Mouse (Mus musculus) testis, postnatal 14 days (tissue): ENCODE data around the gene Rtp4.

Source experiments
- DNase-seq: peaks from one replicate; pipeline ENCODE4 v3.0.0; 2021; ENCODE audit warnings: low spot score

Gene Rtp4

DNA sequence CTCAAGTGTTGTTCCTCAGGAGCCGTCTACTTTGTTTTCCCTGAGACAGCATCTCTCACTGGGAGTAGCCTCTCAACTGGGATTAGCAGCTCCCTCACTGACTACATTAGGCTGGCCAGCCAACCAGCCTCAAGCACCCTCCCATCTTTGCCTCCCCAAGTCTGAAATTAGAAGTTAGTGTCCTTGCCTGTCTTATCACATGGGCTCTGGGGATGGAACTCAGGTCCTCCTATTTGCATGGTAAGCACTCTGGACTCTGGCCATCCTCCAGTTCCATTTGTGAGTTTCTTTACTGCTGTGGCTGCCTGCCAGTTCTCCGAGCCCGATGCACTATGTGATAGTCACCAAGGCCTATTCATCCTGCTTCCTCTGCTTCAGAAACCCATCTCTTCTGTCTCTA lies 4.3 kb upstream of the Rtp4 start:
- peak; percentile 76 for DNase-seq

DNA sequence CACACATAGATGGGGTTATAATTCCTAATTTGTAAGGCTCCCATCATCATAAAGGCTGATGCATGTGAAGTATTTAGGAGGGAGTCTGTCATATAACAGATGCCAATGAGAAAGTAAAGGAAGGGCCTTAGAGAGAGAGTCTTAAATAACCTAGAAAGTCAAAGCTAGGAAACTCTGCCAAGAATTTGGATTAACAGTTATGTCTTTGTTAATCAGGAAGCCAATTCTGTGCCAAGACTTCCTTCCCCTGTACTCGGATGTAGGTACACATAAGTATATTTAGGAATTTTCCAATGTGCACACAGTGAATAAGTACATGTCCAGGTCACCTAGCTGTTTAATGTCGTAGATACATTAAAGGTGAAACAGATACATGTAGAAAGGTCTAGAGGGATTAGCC lies 3.5 kb upstream of the Rtp4 start:
- DNase-seq, result no peak

GRCm38 (mm10) chr16:23517230-23517629 lies 2.9 kb upstream of the Rtp4 start:
- DNase-seq, result no peak

DNA sequence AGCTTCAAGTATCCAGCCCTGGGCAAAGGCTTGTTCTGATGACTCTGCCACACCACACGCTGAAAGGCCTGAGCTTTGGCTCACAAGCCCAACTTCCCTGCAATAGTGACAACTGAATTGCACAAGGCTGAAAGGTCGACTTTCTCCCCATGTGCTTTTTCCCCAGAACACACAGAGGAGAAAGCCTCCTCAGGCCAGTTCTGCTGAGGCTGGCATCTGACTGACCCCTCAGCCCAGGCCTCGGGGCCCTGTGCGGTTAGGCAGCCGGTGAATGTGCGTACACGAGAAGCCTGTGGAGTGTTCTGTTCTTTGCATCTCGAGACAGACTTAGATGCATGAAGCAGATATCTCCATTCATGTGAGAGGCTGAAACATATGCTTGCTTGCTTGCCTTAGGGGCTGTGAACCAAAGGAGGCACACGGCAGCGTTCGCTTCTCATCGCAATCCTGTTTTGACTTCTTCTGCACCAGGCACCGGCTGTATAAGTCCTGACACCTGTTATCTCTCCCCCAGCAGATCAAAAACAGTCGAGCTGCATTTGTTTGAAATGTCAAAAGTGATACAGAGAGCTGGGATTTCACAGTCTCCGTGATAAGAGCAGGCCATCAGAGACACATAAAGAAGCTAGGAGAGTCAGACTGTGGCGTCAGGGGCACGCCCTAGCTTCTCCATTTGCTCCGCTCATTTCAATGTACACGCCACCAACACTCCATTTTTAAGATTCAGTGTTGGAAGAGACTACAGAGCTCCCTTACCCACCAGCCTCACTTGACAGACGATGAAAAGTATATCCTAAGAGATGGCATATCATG lies 2.1 kb upstream of the Rtp4 start:
- DNase-seq, result no peak

DNA sequence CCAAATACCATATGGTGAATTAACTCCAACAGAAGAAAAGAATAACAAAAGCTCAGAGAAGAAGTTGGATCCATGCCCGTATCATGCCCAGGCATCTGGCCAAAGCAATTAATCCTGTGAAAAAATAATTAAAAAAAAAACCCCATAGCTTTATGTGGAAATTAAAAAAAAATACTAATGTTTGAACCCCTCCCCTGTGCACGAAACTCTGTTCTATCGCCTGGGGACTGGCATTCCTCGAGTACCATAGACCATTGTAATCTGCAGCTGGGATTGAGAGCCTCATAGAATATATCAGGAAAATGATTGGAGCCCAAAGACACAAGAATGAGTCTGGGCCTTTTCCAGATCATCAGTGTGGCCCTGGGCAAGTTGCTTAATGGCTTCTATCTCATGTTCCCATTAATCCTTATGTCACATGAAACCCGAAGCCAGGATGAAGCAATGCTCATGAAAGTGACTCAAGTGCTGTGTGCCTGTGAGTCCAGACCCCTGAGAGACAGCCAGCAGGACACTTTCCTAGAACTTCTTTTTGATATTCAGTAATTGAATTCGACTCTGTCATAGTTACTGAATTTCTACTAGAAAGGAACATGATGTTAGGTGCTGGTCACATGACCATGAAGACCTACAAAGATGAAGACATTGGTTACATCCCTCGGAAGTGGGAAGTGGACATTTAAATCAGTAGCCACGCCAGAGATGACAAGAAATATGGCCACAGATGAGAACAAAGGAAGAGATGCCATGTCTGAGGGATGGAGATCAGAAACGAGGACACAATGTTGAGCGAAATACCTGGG lies 1.3 kb upstream of the Rtp4 start:
- DNase-seq, result no peak

DNA sequence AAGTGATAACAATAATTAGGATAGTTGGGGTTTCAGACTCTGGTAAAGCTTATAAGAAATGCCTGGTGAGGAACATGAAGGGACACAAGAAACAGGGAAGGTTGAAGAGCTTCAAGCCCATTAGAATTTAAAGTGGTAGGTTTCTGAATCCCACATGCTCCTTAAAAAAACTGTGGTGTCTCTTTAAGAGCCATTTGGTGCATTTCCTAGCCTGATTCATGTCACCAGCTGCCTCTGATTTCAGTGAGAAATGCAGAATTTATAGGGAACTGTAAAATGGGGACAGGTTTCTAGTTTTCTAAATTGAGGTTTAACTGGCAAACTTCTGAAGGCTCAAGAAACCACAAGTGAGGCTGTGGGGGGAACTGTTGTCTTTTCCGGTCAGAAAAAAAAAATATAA lies 320 bp upstream of the Rtp4 start:
- DNase-seq, result no peak

DNA sequence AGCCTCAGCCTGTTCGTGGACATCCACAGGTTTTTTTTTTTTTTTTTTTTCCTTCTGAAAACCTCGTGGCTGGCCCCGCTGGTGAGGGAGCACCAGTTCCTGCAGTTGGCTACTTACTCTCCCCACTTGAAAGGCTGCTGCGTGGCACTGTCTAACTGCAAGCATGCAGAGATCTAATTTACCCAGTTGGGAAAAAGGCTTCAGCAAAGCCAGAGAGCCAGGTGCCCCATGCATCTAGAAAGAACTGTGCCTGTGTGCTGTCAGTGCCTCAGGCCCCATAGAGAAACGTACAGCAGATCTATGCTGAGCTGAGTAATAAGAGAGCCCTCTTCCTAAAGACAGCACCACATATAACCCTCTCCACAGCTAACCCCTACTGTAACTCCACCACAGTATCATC lies 1.0 kb downstream of the Rtp4 start:
- DNase-seq, result no peak

DNA sequence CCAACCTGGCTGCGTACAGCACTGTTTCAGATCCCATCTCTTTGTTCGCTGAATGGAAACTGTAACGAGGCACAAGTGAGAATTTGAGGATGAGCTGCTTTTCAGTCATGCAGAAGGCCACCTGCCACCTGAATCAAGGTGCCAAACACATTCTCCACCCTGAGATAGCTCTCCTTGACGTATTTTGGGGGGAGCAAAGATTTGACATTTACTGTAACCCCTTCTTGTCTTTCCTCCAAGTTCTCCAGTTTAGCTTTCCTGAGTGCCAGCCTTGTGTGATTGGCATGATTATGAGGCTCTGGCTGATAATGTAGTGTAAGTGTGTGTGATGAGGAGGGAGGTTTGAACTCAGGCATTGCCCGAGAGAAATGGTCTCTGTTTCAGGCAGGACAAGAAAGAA lies 2.0 kb downstream of the Rtp4 start:
- no peak for DNase-seq

DNA sequence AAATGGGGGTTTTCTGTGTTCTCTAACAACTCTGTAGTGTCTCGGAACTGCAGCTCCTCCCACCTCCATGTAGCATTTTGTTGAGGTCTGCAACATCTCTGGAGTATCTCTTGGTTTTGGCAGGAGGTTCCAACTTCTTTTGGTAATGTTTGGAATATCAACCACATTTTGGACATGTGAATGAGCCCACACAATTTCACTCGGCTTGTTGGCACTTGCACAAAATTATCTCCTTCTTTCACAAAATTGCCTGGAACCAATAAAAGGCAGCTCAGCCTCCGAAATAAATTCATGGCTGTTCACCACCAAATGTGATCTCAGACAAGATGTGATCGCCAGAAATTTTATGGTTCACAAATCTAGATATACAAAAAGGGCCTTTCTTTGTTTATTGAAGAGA lies 9.1 kb downstream of the Rtp4 start:
- DNase-seq, result no peak

GRCm38 (mm10) chr16:23533707-23534106 lies 13.6 kb downstream of the Rtp4 start:
- DNase-seq, result no peak

DNA sequence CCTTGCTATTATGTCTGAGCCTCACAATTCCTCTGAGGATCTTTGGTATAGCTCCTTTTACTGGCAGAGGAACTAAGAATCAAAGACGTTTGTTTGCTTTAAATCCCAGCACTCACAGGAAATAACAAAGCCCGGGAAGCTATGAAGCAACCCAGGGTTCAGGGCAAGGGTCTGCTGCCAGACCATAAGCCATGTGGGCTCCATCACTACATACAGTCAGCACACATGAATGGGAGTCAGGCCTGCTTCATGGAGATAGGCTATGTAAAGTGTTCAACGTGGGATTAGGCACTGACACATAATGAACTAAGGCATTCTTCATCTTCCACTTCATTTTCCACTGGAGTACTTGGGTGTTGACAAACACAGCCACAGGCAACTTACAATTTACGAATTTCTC lies 21.0 kb downstream of the Rtp4 start:
- DNase-seq, result no peak

- no peak for DNase-seq
These were observed 22.8 kb downstream of the Rtp4 start for GRCm38 (mm10) chr16:23542866-23543265.

GRCm38 (mm10) chr16:23544361-23544760 lies 24.3 kb downstream of the Rtp4 start:
- DNase-seq, result no peak

DNA sequence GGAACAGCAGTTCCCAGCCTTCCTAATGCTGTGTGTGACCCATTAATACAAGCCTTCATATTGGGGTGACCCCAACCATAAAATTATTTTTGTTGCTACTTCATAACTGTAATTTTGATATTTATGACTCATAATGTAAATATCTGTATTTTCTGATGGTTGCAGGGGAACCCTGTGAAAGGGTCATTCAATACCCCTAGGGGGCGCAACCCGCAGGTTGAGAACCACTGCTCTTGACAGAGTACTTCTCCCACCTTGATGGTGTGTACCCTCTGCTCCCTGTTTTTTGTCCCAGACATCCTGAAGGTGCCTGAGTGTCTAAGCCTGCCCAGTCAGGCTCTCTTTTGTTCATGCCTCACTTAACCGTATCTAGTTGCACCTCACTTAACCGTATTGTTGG lies 27.7 kb downstream of the Rtp4 start:
- DNase-seq, result no peak

GRCm38 (mm10) chr16:23550346-23550980 lies 30.4 kb downstream of the Rtp4 start:
- DNase-seq, result peak; percentile 62

DNA sequence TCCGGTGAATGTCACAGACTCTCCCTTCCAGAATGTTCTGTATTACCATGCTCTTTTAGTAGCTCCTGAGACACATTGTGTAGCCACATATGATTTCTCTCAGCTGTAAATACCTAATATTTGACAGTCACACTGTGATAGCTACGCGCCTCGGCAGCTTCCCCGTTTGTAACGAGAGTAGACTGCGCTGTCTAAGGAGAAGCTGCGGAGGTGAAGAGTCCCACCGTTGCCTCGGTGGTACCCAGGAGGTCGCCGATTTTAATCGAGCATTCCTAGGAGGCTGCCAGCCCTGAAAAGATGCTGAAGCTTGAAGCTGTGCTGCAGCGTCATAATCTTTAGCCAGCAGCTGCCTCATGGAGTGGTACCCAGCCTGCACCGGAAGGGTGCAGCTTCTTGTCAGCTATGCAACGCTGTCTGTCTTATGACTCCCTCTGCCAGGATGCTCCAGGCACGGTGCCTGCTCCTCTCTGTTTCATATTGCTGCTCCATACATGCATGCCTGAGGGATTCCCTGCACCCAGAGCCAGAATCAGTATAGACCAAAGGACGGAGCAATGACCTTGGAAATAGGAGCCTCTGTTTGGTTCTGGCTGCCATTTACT lies 31.0 kb downstream of the Rtp4 start:
- DNase-seq, result no peak

DNA sequence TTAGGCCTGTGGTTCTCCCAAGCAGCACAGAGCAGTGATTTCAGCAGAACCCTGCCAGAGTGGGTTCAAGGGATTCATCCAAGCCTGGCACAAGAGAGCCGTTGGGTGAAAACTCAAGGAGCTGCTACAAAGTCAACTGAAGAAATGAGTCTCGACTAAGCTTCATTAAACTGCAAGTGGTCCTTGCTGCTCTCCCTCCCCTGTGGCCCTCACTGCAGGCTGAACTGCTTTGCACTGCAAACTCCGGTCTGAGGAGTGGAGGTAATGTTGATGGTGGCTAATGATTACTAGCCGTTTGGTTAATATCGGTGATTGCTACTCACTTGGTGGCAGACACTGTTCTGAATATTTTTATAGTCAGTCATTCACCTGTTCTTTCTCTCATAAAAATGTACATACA lies 34.6 kb downstream of the Rtp4 start:
- no peak for DNase-seq

DNA sequence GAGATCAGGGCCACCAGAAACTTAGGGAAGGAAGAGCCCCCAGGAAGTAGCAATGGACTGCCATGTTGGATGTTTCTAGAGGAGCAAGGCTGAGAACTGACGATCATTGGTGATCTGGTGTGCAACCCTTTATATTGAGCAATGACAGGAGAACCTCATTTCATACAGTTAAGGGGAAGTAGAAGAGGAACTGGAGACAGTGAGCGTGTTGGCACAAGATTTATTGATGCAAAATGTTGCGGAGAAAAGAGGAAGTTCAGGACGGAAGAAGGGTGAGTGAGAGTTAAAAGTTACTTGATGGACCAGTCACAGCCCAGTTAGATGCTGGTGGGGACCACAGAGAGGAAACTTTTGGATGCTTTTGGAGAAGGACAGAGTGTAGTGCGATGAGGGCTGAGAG lies 37.1 kb downstream of the Rtp4 start:
- no peak for DNase-seq

- DNase-seq, result no peak
These were observed 37.6 kb downstream of the Rtp4 start for GRCm38 (mm10) chr16:23557669-23558068.

DNA sequence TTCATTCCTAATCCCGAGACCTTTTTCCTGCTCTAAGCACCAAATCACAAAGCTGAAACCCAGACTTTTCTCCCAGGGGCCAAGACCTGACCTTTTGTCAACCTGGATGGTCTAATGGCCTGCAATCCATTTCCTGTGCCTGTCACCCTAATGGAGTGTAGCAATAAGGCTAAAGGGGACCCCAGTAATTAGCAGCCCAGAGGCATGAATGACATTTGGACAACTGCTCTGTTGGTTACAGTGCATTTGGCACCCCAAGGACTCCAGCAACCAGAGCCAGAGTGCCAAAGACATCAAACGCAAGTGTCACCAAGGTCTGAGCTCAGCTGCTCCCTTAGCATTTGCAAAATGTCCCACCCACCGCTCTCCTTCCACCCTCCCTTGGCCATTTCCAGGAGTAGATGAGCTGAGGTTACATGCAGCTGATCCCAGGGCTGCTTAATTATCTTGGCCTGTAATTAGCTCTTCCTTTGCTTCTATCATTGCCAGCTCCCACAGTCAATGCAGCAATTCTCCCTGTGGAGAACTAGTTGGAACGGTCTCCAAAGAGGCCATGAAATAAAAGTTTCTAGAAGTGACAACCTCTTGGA lies 48.4 kb downstream of the Rtp4 start:
- no peak for DNase-seq

DNA sequence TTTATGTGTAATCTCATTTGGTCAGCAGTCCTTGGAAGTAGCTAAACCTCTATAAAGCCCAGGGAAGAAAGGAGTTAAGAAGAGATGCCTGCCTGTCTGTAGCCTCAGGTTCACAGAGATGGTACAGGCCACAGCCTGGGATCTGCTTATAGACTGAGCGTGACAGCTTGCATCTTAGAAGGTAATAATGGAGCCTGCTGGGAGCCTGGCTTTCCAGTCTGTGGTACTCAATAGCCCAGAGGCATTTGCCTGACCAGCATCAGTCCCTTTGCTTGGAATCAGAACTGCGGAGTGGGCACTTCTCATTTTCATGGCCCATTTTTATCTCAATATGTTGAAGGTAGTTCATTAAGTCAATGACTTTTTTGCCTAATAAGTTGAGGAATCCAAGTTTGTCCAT lies 54.5 kb downstream of the Rtp4 start:
- DNase-seq, result no peak
